Comparison of ENCODE assay signal across 8 mouse cellular contexts in genomic region chr12:33379624-33380445, GRCm38 (mm10). TPM values are rescaled to one million over a fixed set of nuclear protein-coding genes. Genes with fewer than 3 reads are reported as not detected.
DNase-seq lines count a peak whose midpoint lies in the region; ATAC-seq and TF ChIP-seq lines count a peak whose summit lies in the region.

No protein-coding gene starts in this region.

- peaks cover 0 to 6% of the 10 kb centered on the region in 2 experiments; a peak in 2 of 4 replicates for H3K4me1 ChIP-seq in CH12.LX (ENCODE audit: control insufficient read depth in 1 of 2, insufficient read depth in 2 of 2)
- 0 out of 2 replicates have a peak, but pooled peaks cover 2% of the 10 kb centered on the region for H3K4me1 ChIP-seq in forebrain, embryonic 11.5 days (replicated peaks; ENCODE audit: control insufficient read depth, insufficient read depth, low read length)
- peaks cover 5% of the 10 kb centered on the region; the same call in 1 of the 2 replicates for H3K4me1 ChIP-seq in heart, embryonic 16.5 days (ENCODE audit: control insufficient read depth, insufficient read depth, low read length)
- H3K4me1 ChIP-seq in liver, embryonic 15.5 days (replicated peaks) = peaks cover 9% of the 10 kb centered on the region
- 0 out of 2 replicates have a peak, but pooled peaks cover 1% of the 10 kb centered on the region for H3K4me1 ChIP-seq in neural tube, embryonic 12.5 days

- dilution Hi-C loops in CH12.LX (cut with MboI; ENCODE audit: extremely low pct_ligation_motif_present, extremely low pct_unique_long_range_greater_than_20kb, low sequenced_read_pairs) = no loop called here

- peak; percentile 67 for TF ChIP-seq RAD21 in CH12.LX (IDR thresholded peaks at IDR 0.05; ENCODE audit: low read depth, low read length)

- in situ Hi-C loops in CH12.LX (cut with MboI; ENCODE audit: low pct_ligation_motif_present, low pct_unique_long_range_greater_than_20kb, low sequenced_read_pairs) = no loop called here

- H3K4me3 ChIP-seq in CH12.LX (replicated peaks in 1 of 3; ENCODE audit: low read depth in 2 of 3, low read length in 2 of 3, poor library complexity in 1 of 3) = peak overlapping the region; percentile 5 to 44 (median 21)
- H3K4me3 ChIP-seq in forebrain, embryonic 11.5 days (ENCODE audit: low read depth, low read length) = peak overlapping the region; percentile 15; the same call in 1 of the 2 replicates
- peak overlapping the region; percentile 45 for H3K4me3 ChIP-seq in heart, embryonic 16.5 days (ENCODE audit: low read length)
- H3K4me3 ChIP-seq in liver, embryonic 15.5 days (replicated peaks) = peak overlapping the region; percentile 44
- H3K4me3 ChIP-seq in neural tube, embryonic 12.5 days = no peak overlapping the region

- H3K27ac ChIP-seq in CH12.LX (ENCODE audit: insufficient read depth, low read depth) = no peak overlapping the region
- no peak overlapping the region for H3K27ac ChIP-seq in forebrain, embryonic 11.5 days (ENCODE audit: low read depth, low read length)
- no peak overlapping the region for H3K27ac ChIP-seq in heart, embryonic 16.5 days (ENCODE audit: low read length)
- no peak overlapping the region for H3K27ac ChIP-seq in liver, embryonic 15.5 days (replicated peaks)
- no peak overlapping the region for H3K27ac ChIP-seq in neural tube, embryonic 12.5 days

- H3K27me3 ChIP-seq in CH12.LX (replicated peaks) = no peaks in the 10 kb centered on the region
- no peaks in the 10 kb centered on the region for H3K27me3 ChIP-seq in forebrain, embryonic 11.5 days (ENCODE audit: control insufficient read depth, insufficient read depth, low read length)
- no peaks in the 10 kb centered on the region for H3K27me3 ChIP-seq in heart, embryonic 16.5 days (ENCODE audit: control insufficient read depth, insufficient read depth, low read length)
- H3K27me3 ChIP-seq in liver, embryonic 15.5 days = no peaks in the 10 kb centered on the region
- H3K27me3 ChIP-seq in neural tube, embryonic 12.5 days (replicated peaks) = no peaks in the 10 kb centered on the region

- peak overlapping the region; percentile 72 for H3K4me2 ChIP-seq in CH12.LX (ENCODE audit: insufficient read depth, low read depth, poor library complexity, severe bottlenecking)
- H3K4me2 ChIP-seq in forebrain, embryonic 11.5 days (ENCODE audit: low read depth, low read length, severe bottlenecking) = peak overlapping the region; percentile 34; the same call in 1 of the 2 replicates
- H3K4me2 ChIP-seq in heart, embryonic 16.5 days (ENCODE audit: low read depth, low read length) = peak overlapping the region; percentile 63
- peak overlapping the region; percentile 70 for H3K4me2 ChIP-seq in liver, embryonic 15.5 days
- H3K4me2 ChIP-seq in neural tube, embryonic 12.5 days (replicated peaks) = peak overlapping the region; percentile 46

- 0 out of 2 replicates have a peak overlapping the region, but pooled peaks have one; percentile 6 for H3K9ac ChIP-seq in CH12.LX (ENCODE audit: insufficient read depth, low read depth)
- no peak overlapping the region for H3K9ac ChIP-seq in forebrain, embryonic 11.5 days (ENCODE audit: low read length)
- no peak overlapping the region for H3K9ac ChIP-seq in heart, embryonic 16.5 days (ENCODE audit: low read length)
- no peak overlapping the region for H3K9ac ChIP-seq in liver, embryonic 15.5 days
- H3K9ac ChIP-seq in neural tube, embryonic 12.5 days = no peak overlapping the region

- peak; percentile 79 to 96 for TF ChIP-seq CTCF in CH12.LX (conservative IDR thresholded peaks at IDR 0.05 in 1 of 2, IDR thresholded peaks at IDR 0.05 in 1 of 2; ENCODE audit: low read depth in 2 of 2, low read length in 2 of 2)

- 14% methylated on average over 22 of the region's 22 CpGs for WGBS in forebrain, embryonic 11.5 days
- whole genome bisulfite sequencing in heart, embryonic 16.5 days = 18% methylated on average over 22 of the region's 22 CpGs
- WGBS in liver, embryonic 15.5 days (ENCODE audit: insufficient replicate concordance) = 16% methylated on average over 22 of the region's 22 CpGs
- 20% methylated on average over 22 of the region's 22 CpGs for WGBS in neural tube, embryonic 12.5 days

- H3K79me2 ChIP-seq in CH12.LX (replicated peaks; ENCODE audit: control insufficient read depth, extremely low read depth, insufficient read depth, poor library complexity, severe bottlenecking) = no peaks in the 10 kb centered on the region

- no peak for TF ChIP-seq EP300 in CH12.LX (IDR thresholded peaks at IDR 0.05; ENCODE audit: low read length)

- ATAC-seq in forebrain, embryonic 11.5 days (replicated peaks; ENCODE audit: low FRiP score) = peak; percentile 85
- peak; percentile 69 for ATAC-seq in heart, embryonic 16.5 days (replicated peaks; ENCODE audit: extremely low read depth, insufficient read depth, low FRiP score)
- ATAC-seq in liver, embryonic 15.5 days (ENCODE audit: insufficient read depth) = peak; percentile 83
- peak; percentile 82 for ATAC-seq in neural tube, embryonic 12.5 days (ENCODE audit: low FRiP score, low read depth)

- peaks cover 0 to 5% of the 10 kb centered on the region in 2 experiments for H3K36me3 ChIP-seq in CH12.LX (replicated peaks in 1 of 2; ENCODE audit: control insufficient read depth in 1 of 2, insufficient read depth in 1 of 2, low read length in 1 of 2)
- H3K36me3 ChIP-seq in forebrain, embryonic 11.5 days (ENCODE audit: control insufficient read depth, insufficient read depth, low read length) = no peaks in the 10 kb centered on the region
- H3K36me3 ChIP-seq in heart, embryonic 16.5 days (ENCODE audit: control insufficient read depth, insufficient read depth) = no peaks in the 10 kb centered on the region
- 0 out of 2 replicates have a peak, but pooled peaks cover 5% of the 10 kb centered on the region for H3K36me3 ChIP-seq in liver, embryonic 15.5 days (replicated peaks)
- no peaks in the 10 kb centered on the region for H3K36me3 ChIP-seq in neural tube, embryonic 12.5 days

- H3K9me3 ChIP-seq in CH12.LX (replicated peaks; ENCODE audit: low read length) = no peaks in the 10 kb centered on the region
- no peaks in the 10 kb centered on the region for H3K9me3 ChIP-seq in forebrain, embryonic 11.5 days (ENCODE audit: control insufficient read depth, low read length)
- no peaks in the 10 kb centered on the region for H3K9me3 ChIP-seq in heart, embryonic 16.5 days (replicated peaks; ENCODE audit: control insufficient read depth, low read length)
- no peaks in the 10 kb centered on the region for H3K9me3 ChIP-seq in liver, embryonic 15.5 days (replicated peaks)
- H3K9me3 ChIP-seq in neural tube, embryonic 12.5 days = no peaks in the 10 kb centered on the region

- TF ChIP-seq POLR2A in CH12.LX (IDR thresholded peaks at IDR 0.05; ENCODE audit: low read depth, low read length) = no peak

- DNase-seq in CH12.LX (ENCODE audit: extremely low read depth) = peak; percentile 82
- peak; percentile 79 for DNase-seq in c-Kit-positive CD71-positive TER-119-negative erythroid progenitor cells, embryonic 14.5 days (ENCODE audit: low read depth)
- DNase-seq in forebrain, embryonic 11.5 days (ENCODE audit: low spot score) = peak; percentile 92
- DNase-seq in kidney, postnatal 36 days = peak; percentile 72 to 84
- peak; percentile 65 for DNase-seq in telencephalon, adult 2 months (ENCODE audit: low read depth, low spot score)

TF ChIP-seq in CH12.LX, 34 proteins besides CTCF, POLR2A, EP300 and RAD21 (continues in another document):
- TF ChIP-seq MAZ (IDR thresholded peaks at IDR 0.05; ENCODE audit: low read depth, low read length) (no peak), BHLHE40 (IDR thresholded peaks at IDR 0.05; ENCODE audit: low read depth, low read length) (peak; percentile 98), JUN (IDR thresholded peaks at IDR 0.05; ENCODE audit: insufficient read depth, low read depth, low read length) (no peak), CHD2 (IDR thresholded peaks at IDR 0.05; ENCODE audit: low read length) (no peak), TCF12 (IDR thresholded peaks at IDR 0.05; ENCODE audit: low read depth, low read length) (peak; percentile 37; the same call in 1 of the 2 replicates), IRF4 (IDR thresholded peaks at IDR 0.05; ENCODE audit: low read depth, low read length) (no peak), MYC (IDR thresholded peaks at IDR 0.05; ENCODE audit: low read depth, low read length) (peak; percentile 93), PAX5 (IDR thresholded peaks at IDR 0.05; ENCODE audit: low read length) (no peak), MAX (IDR thresholded peaks at IDR 0.05; ENCODE audit: low read length) (peak; percentile 96), MEF2A (IDR thresholded peaks at IDR 0.05; ENCODE audit: borderline replicate concordance, low read depth, low read length) (no peak), KAT2A (IDR thresholded peaks at IDR 0.05; ENCODE audit: insufficient replicate concordance, low read length) (no peak), USF2 (conservative IDR thresholded peaks at IDR 0.05; ENCODE audit: low read depth, low read length) (peak; percentile 70), NELFE (IDR thresholded peaks at IDR 0.05; ENCODE audit: low read depth, low read length) (peak; percentile 58), HCFC1 (IDR thresholded peaks at IDR 0.05; ENCODE audit: low read depth, low read length) (no peak), POLR2AphosphoS2 (IDR thresholded peaks at IDR 0.05; ENCODE audit: low read depth, low read length) (no peak), JUND (conservative IDR thresholded peaks at IDR 0.05; ENCODE audit: low read depth, low read length) (no peak), ETS1 (conservative IDR thresholded peaks at IDR 0.05; ENCODE audit: low read depth, low read length) (no peak), ZMIZ1 (IDR thresholded peaks at IDR 0.05; ENCODE audit: low read depth, low read length) (no peak)

RNA-seq across cellular contexts. Expression of gene Efcab10, which starts 14.8 kb away (rescaled TPM):
- total RNA-seq in CH12.LX (2012; rRNA removed) (not detected in 2 replicates), CH12.LX (2014; rRNA removed) (not detected in 2 replicates)
- not detected in 2 replicates for polyA plus RNA-seq in CH12.LX (2012; ENCODE audit: insufficient read length, low read depth)
- 0.49 TPM in 1 of 2 replicates, not detected in the other for polyA plus RNA-seq in forebrain, embryonic 11.5 days (2014; fragmentation: Nextera tagmentation; extraction: Ambion mirVana)
- polyA plus RNA-seq in heart, embryonic 16.5 days (2015; fragmentation: Nextera tagmentation; extraction: Ambion mirVana) = 0.77 TPM in 1 of 2 replicates, not detected in the other
- not detected in 2 replicates for polyA plus RNA-seq in liver, embryonic 15.5 days (2015; fragmentation: Nextera tagmentation; extraction: Ambion mirVana)
- 0.61 and 1.1 TPM in 2 replicates for polyA plus RNA-seq in neural tube, embryonic 12.5 days (2016; fragmentation: Nextera tagmentation; extraction: Ambion mirVana)

RNA-seq across cellular contexts. Expression of gene Twistnb, which starts 49.6 kb away (rescaled TPM):
- 19.2 and 20.5 TPM in 2 replicates for total RNA-seq in CH12.LX (2012; rRNA removed)
- total RNA-seq in CH12.LX (2014; rRNA removed) = 51.2 and 60.2 TPM in 2 replicates
- polyA plus RNA-seq in CH12.LX (2012; ENCODE audit: insufficient read length, low read depth) = 33.1 and 34.4 TPM in 2 replicates
- 42.6 and 46.3 TPM in 2 replicates for polyA plus RNA-seq in forebrain, embryonic 11.5 days (2014; fragmentation: Nextera tagmentation; extraction: Ambion mirVana)
- 31.8 and 38.4 TPM in 2 replicates for polyA plus RNA-seq in heart, embryonic 16.5 days (2015; fragmentation: Nextera tagmentation; extraction: Ambion mirVana)
- polyA plus RNA-seq in liver, embryonic 15.5 days (2015; fragmentation: Nextera tagmentation; extraction: Ambion mirVana) = 23.8 and 25.4 TPM in 2 replicates
- 35.5 and 53.0 TPM in 2 replicates for polyA plus RNA-seq in neural tube, embryonic 12.5 days (2016; fragmentation: Nextera tagmentation; extraction: Ambion mirVana)
